Mouse (Mus musculus) kidney, adult 11 months (tissue): Measurements from ENCODE around the gene Rplp2.

ENCODE experiments used
- DNase-seq: peaks from one replicate; pipeline ENCODE4 v3.0.0; 2022

Rplp2 gene

GRCm38 (mm10) chr7:141468522-141469211 is 21.5 kb downstream of the Rplp2 start:
- DNase-seq, result peak; percentile 77

DNA sequence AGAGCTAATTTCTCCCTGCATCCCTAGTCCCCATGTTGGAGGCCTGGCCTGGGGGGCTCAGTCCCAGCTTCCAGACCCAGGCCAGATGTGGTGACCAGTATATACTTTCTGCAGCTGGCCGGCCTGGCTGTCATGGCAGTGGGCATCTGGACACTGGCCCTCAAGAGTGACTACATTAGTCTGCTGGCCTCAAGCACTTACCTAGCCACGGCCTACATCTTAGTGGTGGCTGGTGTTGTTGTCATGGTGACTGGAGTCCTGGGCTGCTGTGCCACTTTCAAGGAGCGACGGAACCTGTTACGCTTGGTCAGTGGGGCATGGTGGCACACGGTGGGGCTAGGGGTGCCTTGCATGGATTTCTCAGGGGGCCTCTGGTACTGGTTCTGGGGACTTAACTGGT is 22.2 kb downstream of the Rplp2 start:
- DNase-seq, result peak; percentile 51

- no peak for DNase-seq
These were observed 22.9 kb downstream of the Rplp2 start for GRCm38 (mm10) chr7:141469901-141470636.

DNA sequence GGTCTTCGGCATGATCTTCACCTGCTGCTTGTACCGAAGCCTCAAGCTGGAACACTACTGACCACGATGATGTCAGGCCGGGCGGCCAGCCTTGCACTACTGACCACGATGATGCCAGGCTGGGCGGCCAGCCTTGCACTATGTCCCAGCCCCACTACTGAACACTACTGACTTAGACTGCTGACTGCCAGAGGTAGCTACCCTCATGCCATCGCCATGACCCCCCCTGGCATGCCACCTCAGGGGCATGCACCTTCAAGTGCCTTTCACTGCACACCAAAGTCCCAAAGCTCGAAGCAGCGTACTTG is 23.4 kb downstream of the Rplp2 start:
- no peak for DNase-seq

GRCm38 (mm10) chr7:141471236-141471635 is 24.1 kb downstream of the Rplp2 start:
- DNase-seq, result no peak

DNA sequence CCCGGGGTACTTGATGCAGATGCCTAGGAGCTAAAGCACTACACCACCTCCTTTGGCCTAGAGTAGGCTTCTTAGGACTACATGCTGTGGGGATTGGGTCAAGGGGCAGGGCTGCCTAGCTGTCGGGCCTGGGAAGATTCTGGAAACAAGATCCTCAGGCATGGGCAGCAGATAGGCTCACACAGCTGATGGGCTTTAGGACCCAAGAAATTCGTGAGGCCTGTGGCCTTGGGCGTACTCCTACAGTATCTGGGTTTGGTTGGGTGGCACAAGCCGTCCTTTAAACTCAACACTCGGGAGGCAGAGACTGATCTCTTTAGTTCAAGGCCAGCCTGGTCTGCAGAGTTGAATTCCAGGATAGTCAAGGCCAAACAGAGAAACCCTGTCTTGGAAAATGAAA is 25.1 kb downstream of the Rplp2 start:
- DNase-seq, result no peak

GRCm38 (mm10) chr7:141472763-141473162 is 25.6 kb downstream of the Rplp2 start:
- no peak for DNase-seq

DNA sequence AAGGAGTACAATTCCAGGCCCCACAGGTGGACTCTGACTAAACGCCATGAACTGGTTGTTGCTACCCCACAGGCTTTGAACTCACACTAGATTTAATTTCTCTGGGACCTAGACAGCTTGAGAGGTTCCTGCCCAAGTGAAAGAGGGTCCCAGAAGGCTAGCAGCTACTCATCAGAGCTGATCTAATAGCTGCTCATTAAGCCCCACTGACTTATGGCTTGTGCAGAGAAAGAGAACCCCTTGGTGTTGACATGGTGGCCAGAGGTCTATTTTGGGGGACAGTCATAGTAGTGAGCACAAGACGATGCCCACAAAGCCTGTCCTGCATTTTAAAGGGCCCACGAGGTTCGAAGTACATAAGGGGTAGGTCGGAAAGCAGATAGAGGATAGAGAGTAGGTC is 27.0 kb downstream of the Rplp2 start:
- no peak for DNase-seq

- DNase-seq, result peak; percentile 85
These were observed 28.0 kb downstream of the Rplp2 start, which contains the start of the genes Polr2l and Tspan4 for GRCm38 (mm10) chr7:141475011-141475804. Polr2l (minus strand) TSS chr7:141475132. Tspan4 (plus strand) TSS chr7:141475240.

DNA sequence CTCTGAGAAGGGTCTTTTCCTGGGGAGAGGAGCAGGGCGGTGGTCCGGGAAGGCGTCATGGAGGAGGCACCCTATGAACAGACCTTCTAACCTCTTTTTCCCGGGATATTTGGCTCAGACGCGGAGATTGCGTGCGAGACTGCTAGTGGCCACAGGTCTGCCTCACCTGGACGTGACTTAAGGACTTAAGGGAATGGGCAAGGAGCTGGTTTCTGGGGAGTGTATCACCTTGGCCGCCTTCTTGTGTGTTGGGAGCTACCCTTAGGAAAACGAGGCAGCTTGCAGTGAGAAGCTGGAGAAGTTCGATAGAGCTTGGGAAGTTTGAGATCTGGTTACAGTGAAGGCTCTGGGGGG is 28.6 kb downstream of the Rplp2 start:
- no peak for DNase-seq

- DNase-seq, result peak; percentile 95
These were observed 29.2 kb downstream of the Rplp2 start for GRCm38 (mm10) chr7:141476226-141476980.

DNA sequence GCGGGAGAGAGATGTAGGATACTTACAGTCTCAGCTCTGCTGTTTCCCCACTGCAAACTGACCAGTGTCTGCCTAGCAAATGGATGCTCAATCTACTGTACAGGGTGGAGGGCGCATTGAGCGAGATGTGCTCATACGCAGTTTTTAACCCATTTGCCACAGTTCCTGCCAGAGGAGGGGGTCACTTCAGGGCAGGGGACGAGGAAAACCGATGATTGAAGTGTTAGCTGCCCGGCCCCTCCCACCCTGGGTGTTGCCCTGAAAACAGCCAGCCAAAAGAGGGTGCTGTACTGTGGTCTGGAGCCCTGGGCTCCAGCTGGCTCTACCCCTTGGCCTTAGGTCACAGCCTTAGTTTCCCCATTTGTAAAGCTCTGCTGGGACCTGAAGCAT is 29.8 kb downstream of the Rplp2 start:
- DNase-seq, result no peak

DNA sequence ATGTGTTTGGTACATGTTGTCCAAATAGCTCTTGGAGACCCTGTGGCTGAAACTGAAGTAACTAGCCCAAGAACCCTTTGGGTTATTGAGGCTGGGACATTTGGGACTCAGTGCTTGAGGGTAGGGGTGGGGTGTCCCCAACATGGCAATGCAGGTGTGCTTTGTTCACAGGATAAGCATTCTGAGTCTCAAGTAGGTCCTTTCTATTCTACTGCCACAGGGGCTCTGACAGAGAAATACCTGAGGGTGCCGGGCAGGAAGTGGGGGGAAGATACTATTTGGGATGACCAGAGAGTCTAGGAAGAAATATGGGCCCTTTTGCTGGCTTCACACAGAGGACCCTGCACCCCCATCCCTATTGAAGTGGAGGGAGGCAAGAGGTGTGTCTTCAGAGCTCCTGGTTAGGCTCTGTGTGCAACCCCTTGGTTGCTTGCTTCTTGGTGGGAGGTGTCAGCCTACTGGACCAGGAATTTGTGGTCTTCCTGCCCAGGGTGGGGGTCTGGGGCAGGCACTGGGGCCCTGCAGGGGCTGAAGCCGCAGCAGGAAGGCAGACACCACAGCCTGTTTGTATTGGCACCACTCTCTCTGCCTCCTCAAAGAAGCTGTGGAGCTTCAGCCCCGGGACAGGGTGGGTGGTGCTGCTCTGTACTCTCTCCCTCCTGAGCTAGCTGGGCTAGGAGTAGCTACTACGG is 30.6 kb downstream of the Rplp2 start:
- DNase-seq, result no peak

DNA sequence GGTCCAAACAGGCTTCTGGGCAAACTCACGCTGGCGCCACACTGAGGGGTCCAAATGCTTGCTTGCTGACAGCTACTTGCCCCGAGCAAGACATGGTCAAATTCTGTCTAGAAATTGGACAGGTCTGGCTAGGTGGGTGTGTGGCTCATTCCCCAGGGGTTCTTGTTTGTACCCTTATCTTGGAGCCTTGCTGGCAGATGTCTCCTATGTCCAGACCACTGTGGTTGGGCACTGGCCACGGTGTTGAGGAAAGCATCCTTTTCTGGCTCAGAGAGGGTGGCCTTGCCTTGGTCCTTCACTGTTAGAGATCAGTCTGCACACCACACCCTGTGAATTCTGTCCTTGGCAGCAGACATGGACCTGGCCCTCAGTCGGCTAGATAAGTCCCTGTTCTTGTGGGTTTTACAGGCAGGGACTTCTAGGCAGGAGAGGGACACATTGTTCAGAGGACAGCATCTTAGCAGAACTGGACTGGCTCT is 31.1 kb downstream of the Rplp2 start:
- DNase-seq, result no peak

DNA sequence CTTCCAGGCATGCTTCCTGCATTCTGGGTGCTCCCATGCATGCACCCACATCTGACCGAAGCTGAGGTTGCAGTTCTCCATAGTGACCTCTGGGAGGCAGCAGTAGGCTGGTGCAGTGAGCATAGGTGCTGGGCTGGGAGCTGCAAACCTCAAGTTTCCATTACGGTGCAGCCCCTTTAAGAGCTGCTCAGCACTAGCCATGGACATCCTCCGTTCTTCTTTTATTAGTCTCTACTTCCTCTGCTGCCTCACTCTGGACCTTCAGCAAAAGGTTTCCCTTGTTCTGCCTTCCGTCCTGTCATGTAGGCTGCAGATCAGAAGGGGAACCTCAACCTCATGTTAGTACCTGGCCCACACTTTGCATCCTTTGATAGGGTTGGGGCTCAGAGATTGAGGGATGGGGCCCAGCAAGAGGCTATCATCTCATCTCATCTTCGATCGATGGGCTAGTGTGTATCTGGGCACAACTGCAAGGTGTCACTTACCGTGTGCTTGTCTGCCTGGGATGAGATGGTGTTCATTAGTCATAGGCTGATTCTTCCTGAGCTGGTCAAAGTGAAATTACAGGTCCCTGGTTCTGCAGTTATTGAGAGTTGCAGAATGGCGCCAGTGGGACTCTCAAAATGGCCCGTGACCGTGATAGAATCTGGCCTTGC is 33.8 kb downstream of the Rplp2 start:
- peak; percentile 73 for DNase-seq

DNA sequence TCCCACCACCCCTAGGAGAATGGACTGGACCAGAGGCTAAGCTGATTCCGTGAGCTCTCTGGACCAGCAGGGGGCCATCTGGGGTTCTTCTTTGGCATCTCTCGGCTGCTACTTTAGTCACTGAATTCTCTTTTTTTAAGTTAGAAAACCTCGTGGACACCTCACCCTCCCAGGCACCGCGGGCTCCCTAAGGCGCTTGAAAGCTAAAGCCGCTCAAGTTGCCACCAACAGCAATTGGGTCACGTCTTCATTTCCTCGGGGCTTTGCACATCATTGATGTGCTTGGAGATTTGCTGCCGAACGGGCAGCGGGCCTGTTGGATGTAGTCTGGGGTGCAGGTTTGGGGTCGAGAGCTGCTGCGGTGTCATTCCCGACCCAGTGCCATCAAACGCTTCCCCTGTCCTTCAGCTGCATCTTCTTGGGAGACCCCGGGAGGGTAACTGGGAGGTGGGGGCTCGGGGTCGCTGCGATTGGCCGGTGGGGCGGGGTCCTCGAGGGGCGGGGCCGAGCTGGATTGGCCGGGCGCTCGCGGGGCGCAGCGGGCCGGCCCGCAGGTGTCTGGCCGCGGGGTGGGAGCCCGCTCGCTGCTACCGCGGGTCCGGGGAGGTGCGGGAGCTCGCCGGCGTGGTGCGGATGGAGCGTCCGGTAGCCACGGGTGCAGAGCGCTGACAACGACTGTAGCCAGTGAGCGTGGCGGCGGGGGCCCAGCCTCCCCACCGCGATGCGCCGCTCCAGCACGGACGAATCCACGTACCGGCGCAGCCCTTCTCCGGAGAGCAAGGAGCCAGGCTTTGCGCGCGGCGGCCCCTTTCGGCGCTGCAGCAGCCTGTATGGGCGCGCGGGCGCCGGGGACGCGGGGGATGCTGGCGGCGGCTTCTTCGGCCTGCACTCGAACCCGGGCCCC is 34.6 kb downstream of the Rplp2 start:
- no peak for DNase-seq

GRCm38 (mm10) chr7:141482531-141483024 is 35.4 kb downstream of the Rplp2 start:
- DNase-seq, result no peak

DNA sequence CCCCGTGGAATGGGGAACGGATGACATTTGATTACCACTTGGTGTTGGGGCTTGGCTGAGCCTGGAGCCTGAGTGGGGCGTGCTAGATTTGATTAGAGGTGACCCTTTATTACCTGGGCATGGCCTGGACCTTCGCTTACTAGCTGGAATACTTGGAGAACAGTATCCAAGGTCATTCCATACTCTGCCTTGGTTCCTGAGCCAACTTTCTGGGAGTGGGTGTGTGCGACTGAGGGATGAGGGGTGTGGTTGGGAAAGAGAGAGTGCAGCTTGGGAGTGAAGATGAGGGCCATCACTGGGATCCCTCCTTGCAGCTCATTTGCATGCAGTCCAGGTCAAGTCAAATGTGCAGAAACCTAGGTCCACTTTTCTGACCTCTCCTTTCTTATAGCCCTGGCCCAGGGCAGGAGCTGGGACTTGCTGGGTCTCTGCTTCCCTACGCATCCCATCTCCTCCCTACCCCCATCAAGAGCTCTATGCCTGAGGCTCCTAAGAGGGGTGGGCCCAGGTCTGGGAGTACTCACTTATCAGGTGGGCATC is 36.0 kb downstream of the Rplp2 start:
- no peak for DNase-seq

DNA sequence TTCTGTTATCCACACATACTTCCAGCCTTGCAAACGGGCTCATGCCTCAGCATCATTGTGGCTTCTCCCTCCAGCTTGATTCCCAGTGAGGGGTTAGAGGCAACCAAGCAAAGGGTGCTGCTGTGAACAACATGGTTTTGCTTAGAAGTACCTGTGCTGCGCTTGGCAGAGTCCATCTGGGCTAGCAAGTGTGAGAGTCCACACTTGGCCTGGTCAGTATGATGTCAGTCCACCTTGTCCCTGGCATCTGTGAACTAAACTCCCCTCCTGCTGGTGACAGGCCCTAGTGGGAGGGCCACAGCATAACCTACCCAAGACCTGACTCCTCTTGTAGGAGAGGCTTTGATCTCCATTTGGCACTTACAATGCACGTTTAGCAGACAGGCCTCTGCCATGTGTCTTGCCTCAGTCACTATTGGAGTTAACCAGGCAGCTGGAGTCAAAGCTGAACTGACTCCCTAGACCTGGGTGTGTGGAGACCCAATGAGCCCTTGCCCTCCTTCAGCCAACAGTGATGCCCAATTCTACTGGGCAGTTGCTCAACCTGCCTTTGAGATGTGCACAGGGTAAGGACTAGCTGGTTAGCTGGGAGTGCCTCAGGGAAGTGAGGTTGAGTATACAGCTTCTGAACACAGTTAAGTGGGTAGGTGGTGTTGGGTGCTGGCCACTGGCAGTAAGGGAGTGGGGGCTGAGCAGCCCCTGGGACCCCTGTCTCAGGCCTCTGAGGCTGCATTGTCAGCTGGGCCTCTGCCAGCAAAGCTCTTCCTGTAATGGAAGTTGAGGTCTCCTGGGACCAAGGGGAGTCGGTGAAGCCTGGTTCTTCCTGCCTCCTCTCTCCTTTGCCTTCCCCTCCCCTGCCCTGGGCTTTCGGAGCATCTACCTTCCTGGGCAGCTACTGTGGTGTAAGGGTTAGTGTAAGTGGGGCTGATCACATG is 37.3 kb downstream of the Rplp2 start:
- DNase-seq, result no peak
